Mouse (Mus musculus) colon, adult 2 months (tissue): Measurements from ENCODE around the gene Slc27a1. TPM values are rescaled to one million over a fixed set of nuclear protein-coding genes. Genes with fewer than 3 reads are reported as not detected.

Experiments
- polyA plus RNA-seq: library from polyadenylated mRNA; depleted of rRNA; stranded (reverse); fragments of >200 nt; gene quantifications from 2 replicates; pipeline ENCODE4 v1.2.3, GENCODE M21; 2012; rRNA removed

Gene Slc27a1
- polyA plus RNA-seq = 99.3 and 110 TPM in 2 replicates

DNA sequence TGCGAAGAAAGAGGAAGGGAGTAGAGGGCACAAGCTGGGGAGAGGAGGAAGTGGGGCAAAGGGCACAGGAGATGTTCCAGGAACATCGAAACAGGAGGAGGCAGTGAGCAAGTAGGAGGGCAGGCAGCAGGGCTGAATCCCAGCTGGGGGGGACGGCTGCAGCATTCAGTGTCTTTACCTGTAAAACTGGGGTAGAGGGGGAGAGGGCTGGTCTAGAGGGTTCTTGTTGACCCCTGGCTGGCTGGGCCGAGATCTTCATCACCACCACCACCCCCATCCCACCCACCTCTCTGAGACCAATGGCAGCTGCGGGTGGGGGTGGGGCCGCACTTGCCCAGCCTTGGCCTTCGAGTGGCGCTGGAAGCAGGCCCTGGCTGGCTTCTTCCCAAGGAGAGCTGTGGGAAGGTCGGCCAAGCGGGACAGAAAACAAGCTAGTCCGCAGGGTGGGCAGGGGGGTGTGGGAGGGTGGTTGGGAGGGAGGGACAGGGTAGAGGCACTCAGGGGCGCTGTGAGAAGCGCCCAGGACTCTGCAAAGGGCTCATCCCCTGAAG lies at the start of gene Slc27a1:
TSS of gene Slc27a1 (plus strand) at position 496 of the 551 bp plus-strand sequence.

DNA sequence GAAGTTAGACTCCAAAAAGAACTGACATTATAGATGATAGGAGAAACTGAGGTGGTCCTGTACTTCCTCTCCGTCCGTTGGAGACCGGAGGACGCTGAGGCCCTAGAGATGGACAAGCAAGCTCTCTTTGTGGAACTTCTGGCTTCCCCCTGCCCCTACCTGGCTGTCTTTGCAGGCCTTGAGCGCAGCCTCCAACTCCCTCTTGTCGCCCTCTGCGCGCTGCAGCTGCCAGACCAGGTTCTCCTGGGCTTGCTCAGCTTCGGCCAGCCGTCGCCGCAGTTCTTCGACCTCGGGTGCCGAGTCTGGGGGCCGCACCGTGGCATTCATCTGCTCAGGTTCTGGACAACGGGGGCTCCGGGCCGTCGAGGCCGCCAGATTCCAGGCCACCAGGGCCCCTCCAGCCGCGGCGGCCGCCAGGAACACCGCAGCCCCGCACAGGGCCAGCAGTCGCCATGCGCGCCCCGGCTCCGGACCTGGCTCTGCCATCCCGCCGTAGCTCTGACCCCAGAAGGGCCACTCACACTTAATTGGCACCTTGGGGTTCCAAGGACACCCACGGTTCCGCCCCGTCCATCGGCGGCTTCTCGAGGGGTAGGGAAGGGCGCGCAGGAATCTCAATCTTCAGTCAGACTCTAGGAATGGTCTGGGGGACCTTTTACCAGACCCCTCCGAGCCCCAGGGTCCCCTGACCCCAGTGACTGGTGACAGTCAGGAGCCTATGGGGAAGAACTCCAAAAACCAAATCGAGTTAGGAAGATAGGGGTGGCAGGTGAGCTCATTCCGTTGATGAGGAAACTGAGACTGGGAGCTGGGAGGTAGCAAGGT lies 43.2 kb upstream of the Slc27a1 start, which contains the start of gene Ccdc194:
TSS of gene Ccdc194 (minus strand) at position 486 of the 825 bp plus-strand sequence.

DNA sequence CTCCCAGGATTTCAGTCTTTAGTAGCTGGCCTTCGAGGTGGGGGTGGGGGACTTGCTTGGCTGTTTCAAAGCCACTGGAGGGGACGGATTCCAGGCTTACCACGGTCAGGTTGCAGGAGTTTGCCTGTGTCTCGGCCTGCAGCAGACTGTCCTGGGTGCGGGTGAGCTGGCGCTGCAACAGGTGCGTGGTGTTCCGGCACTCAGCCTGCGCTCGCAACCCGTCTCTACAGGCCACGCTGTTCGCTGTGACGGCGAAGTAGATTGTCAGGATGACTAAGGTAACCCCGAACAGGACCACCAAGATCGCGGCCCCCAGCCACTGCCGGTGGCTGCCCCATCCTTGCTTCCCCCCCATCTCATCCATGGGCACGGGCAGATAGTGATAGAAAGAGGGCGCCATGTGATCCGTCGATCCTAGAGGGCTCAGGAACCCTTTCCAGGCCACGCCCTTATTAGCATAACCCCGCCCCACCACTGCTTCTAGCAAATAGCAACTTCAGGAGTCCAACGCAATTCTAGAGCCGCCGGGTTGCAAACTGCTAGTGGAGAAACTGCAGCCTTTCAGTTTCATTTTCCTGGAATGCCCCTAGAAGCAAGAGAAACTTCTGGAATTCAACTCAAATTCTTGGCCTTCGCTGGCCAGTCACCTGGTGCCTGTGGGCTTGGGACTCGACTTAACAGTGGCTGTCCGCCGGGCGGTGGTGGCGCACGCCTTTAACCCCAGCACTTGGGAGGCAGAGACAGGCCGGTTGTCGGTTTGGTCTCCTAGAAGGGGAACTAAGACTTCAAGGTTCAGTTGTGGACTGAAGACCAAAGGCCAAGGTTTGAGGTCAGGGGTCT lies 31.4 kb upstream of the Slc27a1 start, which contains the start of gene Bst2:
TSS of gene Bst2 (minus strand) at position 429 of the 840 bp plus-strand sequence.

DNA sequence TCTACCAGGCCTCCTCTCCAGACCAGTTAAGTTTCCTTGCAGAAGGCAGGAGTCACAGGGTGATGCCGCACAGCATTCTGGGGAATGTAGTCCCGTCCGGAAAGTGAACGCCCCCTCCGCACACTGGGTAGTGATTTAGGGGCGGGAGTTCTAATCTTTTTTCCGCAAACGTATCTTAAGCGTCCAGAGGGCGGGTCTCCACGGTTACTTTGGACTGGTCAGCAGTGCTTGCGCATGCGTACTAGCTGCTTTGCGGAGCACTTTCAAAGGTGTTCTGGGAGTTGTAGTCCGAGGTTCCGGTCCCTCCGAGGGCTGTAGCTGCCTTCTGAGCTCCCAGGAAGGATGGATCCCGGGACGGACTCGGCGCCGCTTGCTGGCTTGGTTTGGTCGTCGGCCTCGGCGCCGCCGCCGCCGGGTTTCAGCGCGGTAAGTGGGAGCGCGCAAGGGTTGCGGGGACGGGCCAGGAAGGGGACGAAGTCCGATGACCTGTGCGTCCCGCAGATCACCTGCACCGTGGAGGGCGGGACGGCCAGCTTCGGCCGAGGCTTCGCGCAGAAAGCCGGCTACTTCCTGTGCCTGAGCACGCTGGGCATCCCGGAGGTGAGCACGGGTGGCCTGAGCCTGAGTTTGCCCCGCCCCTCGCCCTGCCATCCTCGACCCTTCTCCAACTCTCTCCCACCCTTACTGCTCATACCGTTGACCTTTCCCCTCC lies 25.9 kb upstream of the Slc27a1 start, which contains the start of gene Mvb12a:
TSS of gene Mvb12a (plus strand) at position 291 of the 712 bp plus-strand sequence.

DNA sequence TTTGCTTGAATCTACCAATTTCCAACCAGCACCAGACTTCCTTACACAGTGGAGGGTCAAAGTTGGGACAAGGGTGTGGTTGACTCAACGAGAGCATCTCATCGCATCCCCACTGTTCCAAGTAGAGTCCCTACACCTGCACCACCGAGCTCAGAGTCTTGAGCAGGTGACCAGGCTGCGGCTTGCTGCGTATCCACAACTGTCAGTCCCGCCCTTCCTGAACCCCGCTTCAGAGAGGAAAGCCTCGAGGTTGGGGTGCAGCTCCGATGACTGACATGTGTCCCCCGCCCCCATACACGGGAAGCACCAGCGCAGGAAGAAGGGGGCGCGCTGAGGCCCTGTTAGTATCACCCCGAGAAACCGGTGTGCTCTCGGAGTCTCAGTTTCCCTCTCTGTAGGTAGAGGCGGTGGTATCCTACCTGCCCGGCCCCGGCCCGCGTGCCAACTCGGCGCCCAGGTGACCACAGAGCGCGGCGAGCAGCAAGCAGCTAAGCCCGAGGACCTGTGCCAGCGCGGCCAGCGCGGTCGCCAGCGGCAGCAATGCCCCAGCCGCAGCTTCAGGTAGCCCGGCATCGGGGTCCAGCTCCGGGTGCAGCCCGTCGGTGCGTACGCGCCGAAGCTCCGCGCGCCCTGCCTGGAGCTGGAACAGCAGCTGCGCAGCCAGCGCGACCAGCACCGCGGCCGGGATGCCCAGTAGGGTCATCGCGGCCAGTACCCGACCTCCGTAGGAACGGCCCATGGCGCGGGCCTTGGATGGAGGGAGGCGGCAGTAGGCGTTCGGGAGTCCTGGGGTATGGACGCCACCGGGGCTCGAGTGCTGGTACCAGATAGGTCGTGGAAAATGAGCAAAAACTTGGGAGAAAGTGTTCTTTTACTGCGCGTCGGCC lies 10.4 kb upstream of the Slc27a1 start, which contains the start of gene Tmem221:
TSS of gene Tmem221 (minus strand) at position 801 of the 887 bp plus-strand sequence.

DNA sequence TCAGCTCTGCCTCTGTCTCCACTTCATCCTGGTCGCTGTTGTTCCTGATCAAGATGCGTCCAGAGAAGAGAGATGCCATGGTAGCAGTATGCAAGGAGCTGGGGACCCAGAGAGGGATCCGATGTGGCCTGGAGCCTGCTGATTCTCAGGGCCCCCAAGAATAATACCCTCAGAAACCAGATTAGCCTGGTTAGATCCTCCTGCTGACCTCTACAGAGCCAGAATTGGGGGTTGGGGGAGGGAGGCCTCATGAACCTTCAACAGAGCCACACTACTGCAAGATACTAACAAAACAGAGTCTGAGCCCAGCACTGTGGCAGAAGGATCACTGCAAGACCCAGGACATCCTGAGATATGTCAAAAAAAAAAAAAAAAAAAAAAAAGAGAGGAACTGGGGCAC lies 2.2 kb upstream of the Slc27a1 start, which contains the start of gene Nxnl1:
TSS of gene Nxnl1 (minus strand) at position 101 of the 400 bp plus-strand sequence.

DNA sequence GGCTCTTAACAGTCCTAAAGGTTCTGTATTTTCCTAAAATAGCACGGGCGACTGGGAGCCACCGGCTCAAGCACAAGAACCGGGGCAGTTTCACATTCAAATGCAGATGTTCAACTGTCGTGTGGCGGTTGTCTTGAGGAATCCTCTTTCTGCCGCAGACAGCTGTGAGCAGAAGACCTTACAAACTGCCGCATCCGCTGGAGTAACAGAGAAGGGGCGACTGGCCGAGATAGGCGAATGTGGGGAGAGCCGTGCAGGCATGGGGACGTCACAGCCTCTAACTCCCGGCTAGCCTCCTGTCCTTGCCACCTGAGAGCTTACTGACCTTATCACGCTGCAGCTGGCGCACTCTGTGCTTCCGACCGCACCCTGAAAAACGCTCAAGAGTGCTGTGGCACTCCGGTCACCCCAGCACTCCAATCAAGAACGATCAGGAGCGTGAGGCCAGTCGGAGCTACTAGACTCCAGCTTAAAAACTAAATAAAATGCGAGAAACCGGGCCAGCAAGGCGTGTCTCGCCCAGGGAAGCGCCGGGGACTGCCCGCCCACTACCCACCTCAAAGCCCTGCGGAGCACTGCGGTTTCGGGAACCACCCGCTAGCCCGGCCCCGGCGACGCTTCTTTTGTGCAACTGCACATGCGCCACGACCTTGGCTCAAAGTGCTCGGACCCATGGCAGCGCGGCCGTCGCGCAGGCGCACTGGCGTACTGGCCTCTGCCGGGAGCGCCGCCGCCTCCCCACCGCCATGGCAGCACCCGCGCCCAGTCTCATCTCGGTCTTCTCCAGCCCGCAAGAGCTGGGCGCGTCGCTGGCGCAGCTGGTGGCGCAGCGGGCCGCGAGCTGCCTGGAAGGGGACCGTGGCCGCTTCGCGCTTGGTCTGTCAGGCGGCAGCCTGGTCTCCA lies 23.0 kb downstream of the Slc27a1 start, which contains the start of gene Pgls:
TSS of gene Pgls (plus strand) at position 706 of the 903 bp plus-strand sequence.

GRCm38 (mm10) chr8:71597451-71597850 lies 28.8 kb downstream of the Slc27a1 start, which contains the start of gene Fam129c:
TSS of gene Fam129c (plus strand) at chr8:71597648.

GRCm38 (mm10) chr8:71610822-71611651 lies 42.4 kb downstream of the Slc27a1 start, which contains the start of gene Colgalt1:
TSS of gene Colgalt1 (plus strand) at chr8:71610998.

Other genes starting within 250 kb of the Slc27a1 start
- gene Use1, start 202.0 kb upstream of the Slc27a1 start, polyA plus RNA-seq = 119 and 126 TPM in 2 replicates
- gene Ocel1, start 197.6 kb upstream of the Slc27a1 start, polyA plus RNA-seq = 27.3 and 51.2 TPM in 2 replicates
- 411 and 497 TPM in 2 replicates for gene Nr2f6, start 186.9 kb upstream of the Slc27a1 start, polyA plus RNA-seq
- 9.9 and 11.4 TPM in 2 replicates for gene Ushbp1, start 173.1 kb upstream of the Slc27a1 start, polyA plus RNA-seq
- 137 and 140 TPM in 2 replicates for gene Babam1, start 172.0 kb upstream of the Slc27a1 start, polyA plus RNA-seq
- 20.1 and 26.5 TPM in 2 replicates for gene Ankle1, start 162.9 kb upstream of the Slc27a1 start, polyA plus RNA-seq
- 48.1 and 60.2 TPM in 2 replicates for gene Abhd8, start 105.2 kb upstream of the Slc27a1 start, polyA plus RNA-seq
- 177 and 193 TPM in 2 replicates for gene Mrpl34, start 103.9 kb upstream of the Slc27a1 start, polyA plus RNA-seq
- 91.4 and 116 TPM in 2 replicates for gene Dda1, start 99.7 kb upstream of the Slc27a1 start, polyA plus RNA-seq
- gene Ano8, start 82.9 kb upstream of the Slc27a1 start, polyA plus RNA-seq = 26.9 and 33.6 TPM in 2 replicates
- 41.9 and 45.0 TPM in 2 replicates for gene Gtpbp3, start 80.8 kb upstream of the Slc27a1 start, polyA plus RNA-seq
- 241 and 256 TPM in 2 replicates for gene Plvap, start 57.1 kb upstream of the Slc27a1 start, polyA plus RNA-seq
- gene Ccdc194, start 43.2 kb upstream of the Slc27a1 start, polyA plus RNA-seq = not detected in 2 replicates
- gene Bst2, start 31.4 kb upstream of the Slc27a1 start, polyA plus RNA-seq = 152 and 173 TPM in 2 replicates
- gene Mvb12a, start 26.0 kb upstream of the Slc27a1 start, polyA plus RNA-seq = 211 and 221 TPM in 2 replicates
- 0.60 and 1.3 TPM in 2 replicates for gene Tmem221, start 10.0 kb upstream of the Slc27a1 start, polyA plus RNA-seq
- not detected in 2 replicates for gene Nxnl1, start 2.3 kb upstream of the Slc27a1 start, polyA plus RNA-seq
- 232 and 268 TPM in 2 replicates for gene Pgls, start 23.3 kb downstream of the Slc27a1 start, polyA plus RNA-seq
- 6.0 and 7.6 TPM in 2 replicates for gene Fam129c, start 28.8 kb downstream of the Slc27a1 start, polyA plus RNA-seq
- 120 and 129 TPM in 2 replicates for gene Colgalt1, start 42.1 kb downstream of the Slc27a1 start, polyA plus RNA-seq
- gene Unc13a, start 102.9 kb downstream of the Slc27a1 start, polyA plus RNA-seq = 2.2 and 3.2 TPM in 2 replicates
- 18.7 and 23.3 TPM in 2 replicates for gene Jak3, start 107.4 kb downstream of the Slc27a1 start, polyA plus RNA-seq
- gene Insl3, start 120.3 kb downstream of the Slc27a1 start, polyA plus RNA-seq = 11.6 and 16.8 TPM in 2 replicates
- 298 and 338 TPM in 2 replicates for gene B3gnt3, start 132.9 kb downstream of the Slc27a1 start, polyA plus RNA-seq
- gene Fcho1, start 156.8 kb downstream of the Slc27a1 start, polyA plus RNA-seq = 32.7 and 32.9 TPM in 2 replicates